Mouse (Mus musculus): ENCODE measurements around the gene Med12l.

Med12l gene

DNA sequence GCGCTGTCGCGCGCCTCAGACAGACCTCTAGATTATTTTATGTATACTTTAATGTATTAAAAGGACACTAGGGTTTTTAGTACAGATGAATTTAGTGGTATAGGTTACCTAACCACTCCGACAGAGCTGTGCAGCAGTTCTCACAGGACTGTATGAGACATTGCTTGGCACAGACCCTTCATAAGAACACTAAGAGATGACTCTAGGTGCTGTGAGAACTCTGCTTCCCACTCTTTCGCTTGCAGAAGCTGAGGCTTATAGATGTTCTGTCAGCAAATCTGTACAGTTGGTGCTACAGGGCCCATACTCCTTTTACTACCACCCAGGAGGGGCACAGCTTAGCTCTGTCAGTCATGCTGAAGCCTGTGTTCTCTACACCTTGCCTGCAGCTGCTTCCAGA is 186.0 kb downstream of the Med12l start:
- no peak for DNase-seq (ENCODE audit: low read depth)

DNA sequence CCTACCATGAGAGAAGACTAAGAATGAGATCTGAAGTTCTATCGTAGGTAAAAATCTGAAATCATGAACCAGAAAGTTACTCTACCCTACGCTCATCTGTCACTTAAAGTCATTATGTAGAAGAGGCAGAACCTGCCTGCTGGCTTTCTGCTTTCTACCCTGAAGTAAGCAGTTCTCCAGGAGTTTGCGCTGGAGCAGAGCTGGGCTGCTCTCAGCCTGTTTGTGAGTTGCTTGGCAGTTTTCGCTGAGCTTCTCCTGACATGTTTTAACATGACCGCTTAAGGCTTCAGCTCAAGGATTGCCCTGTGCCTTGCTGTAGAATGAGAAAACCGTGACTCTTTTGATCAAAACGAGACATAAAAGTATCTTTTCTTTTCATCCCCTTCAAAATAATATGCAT is 188.5 kb downstream of the Med12l start:
- no peak for DNase-seq (ENCODE audit: low read depth)

DNA sequence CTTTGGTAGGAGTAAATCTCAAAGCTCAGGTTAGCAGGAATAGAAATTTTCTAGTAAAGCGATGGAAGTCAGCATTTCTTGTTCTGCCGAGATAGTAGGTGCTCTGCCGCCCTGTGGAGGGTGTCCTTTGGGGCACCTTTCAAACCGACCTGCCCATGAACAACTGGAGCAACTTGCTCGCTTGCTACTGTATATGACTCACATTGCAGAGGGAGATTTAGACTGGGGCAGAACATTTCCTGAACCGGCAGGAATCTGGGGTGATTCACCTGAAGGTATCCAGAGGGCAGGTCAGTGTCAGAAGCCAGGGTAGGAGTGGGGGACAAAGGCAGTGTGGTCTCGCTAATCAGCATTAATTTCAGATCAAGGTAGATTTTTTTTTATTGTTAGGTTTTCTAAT is 189.3 kb downstream of the Med12l start, which contains the start of gene Gpr87:
Gpr87 (minus strand) TSS at position 167 of the 400 bp plus-strand sequence.
- DNase-seq (ENCODE audit: low read depth) = no peak

DNA sequence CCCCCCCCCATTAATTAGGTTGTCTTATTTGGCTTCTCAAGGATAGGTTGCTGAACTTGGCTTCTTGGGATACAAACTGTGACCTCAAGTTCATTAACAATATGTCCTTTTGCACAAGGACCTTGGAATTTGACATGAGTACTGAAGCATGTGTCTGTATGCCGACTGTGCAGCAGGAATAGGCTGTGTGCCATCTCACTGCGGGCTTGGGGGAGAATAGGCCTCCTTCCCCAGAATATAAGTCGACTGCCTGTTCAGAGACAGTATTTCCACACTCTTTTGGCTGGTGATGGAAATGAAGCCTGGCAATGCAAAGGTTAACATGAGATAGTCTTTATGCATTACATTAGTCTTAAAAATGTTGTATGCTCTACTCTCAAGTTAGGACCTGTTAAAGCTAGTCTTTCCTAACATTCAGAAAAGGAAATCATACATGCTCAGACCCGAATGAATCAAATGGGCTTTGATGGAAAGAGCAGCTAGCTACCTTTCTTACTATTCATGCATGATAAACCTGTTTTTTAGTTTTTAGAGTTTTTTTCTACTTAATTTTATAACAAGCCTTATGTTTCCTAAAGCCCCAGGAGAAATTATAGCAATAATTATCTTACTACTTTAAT is 191.8 kb downstream of the Med12l start:
- DNase-seq (ENCODE audit: low read depth) = no peak

DNA sequence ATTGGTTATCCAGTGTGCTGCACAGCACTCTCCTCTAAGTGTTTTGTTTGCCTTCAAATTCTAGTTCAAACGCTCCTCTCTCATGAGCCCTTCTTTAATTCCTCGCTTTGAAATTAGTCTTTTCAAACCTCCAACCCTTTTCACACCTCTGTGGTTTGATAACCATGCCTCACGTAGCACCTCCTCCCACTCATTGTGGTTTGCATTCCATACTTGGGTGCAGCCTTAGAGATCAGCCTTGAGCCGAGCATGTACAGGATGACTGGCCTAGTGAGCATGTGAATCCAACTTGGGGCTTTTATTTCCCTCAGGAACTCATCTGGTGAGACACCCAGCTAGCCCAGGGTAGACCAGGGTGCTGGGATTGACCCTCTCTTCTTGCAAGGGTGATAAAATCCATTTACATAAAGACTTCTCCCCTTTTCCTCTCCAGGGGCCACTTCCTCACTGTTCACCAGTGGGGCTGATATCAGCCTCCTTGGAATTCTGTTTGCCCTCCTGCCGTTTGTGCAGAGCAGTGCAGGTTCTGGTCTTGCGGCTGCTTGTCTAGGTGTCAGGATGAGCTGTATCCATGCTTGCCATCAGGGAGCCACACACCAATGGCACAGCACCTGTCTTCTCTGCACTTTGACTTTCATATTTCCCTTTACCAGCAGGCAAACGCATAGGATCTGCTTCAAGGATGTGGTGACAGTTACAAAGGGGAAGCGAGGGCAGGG is 198.3 kb downstream of the Med12l start:
- peak; percentile 38 for DNase-seq (ENCODE audit: low read depth)

DNA sequence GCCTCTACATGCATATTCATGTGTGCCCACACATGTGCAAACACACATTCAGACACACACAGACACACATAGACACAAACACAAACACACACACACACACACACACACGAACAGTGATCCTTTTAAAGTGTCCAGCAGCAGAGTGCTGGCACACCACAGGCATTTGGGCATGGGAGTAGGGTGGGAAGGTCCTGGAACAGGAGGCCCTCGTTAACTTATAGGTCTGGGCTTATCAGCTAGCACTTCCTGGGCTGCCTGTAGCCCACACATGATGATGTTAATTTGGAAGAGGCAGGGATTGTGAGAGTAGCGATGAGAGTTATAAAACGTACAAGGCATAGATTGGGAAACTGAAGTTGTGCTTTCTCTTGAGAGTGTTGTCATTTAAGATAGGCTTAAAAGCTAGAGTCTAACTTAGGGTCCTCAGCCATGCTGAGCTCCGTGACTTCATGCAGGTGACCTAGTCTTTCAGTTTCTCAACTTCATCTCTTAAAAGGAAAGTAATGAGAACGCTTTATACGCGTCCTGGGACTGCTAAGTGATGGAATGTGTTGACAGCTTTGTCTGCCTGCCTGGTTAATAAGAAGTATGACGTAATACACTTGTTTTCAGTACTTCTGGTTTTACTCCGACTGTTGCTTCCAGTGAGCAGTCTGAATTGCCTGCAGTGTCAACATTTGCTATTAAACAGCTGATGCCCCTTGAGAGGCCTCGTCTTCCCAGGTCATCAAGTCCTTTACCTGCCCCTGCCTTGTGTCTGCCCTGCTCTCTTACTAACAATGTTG is 199.3 kb downstream of the Med12l start:
- DNase-seq (ENCODE audit: low read depth) = peak; percentile 57

DNA sequence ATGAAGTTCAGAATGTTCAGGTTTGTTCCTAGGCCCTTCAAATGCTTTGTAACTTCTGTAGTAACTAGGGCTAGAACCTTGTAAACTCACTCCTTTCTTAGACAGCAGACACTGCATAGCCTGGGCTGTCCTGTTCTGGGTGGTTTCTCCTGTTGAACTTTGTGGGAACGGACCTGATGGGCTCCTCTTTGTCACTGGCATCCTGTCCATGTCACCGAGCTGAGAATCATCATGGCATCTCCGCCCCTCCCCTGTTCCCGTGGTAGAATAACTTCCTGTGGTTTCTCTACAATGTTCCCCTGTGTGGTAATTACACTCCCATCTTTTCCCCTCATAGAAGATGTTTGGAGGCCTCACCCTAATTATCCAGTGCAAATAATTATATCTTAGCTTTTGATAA is 200.3 kb downstream of the Med12l start:
- no peak for DNase-seq (ENCODE audit: low read depth)

DNA sequence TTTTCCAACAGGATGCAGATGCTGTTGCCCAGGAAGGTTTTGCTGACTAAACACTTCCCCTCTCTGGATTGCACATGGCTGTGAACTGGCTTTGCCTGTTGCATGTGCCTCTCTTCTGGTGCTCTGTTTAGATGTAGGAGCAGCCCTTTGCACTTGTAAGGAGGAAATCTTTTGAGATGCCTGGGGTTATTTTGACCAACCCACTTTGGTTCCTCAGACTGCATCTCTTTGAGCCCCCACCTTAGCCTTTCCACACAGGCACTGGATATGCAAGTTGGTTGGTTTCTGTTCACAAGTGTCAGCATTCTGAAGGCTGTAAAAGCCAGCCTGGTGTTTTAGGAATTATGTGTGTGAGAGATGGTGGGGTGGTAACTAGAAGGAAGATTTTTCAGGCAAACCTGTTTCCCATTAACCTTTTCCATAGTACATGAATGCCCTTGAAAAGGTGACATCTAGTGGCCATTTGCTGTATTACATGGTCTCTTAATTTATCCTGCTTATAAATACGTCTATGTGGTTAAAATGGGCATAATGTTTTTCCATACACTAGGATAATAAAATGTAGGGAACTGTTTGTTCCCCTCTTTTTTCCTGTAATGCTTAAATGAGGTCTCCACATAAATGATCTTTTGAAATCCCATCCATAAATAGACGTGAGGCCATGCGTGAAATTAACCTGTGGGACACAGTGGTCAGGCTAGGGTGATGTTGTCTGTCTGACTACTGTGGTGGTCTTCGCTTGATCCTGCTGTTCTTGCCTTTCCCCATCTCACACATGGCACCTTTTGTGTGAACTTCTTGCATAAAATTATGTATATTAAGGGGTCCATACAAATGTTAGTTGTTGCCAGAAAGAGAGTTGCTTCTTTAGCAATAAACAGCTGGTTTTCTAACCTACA is 203.3 kb downstream of the Med12l start:
- peak; percentile 94 for DNase-seq (ENCODE audit: low read depth)

DNA sequence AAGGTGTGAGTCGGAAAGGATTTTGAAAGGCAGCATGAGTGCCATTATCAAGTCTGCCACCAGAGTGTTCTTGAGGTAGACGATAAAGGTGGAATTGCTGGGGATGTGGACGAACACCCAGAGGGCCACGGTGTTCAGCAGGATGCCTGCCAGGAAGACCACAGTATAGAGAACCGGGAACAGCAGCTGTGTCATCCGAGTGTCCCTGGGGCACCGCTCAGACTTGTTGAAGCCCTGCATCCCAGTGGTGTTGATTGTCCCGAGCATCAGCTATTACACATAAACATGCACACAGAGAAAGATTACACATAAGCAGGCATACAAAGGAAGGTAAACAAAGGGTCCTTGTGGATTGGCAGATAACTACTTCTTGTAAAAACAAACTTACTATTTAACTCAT is 204.5 kb downstream of the Med12l start:
- no peak for DNase-seq (ENCODE audit: low read depth)

DNA sequence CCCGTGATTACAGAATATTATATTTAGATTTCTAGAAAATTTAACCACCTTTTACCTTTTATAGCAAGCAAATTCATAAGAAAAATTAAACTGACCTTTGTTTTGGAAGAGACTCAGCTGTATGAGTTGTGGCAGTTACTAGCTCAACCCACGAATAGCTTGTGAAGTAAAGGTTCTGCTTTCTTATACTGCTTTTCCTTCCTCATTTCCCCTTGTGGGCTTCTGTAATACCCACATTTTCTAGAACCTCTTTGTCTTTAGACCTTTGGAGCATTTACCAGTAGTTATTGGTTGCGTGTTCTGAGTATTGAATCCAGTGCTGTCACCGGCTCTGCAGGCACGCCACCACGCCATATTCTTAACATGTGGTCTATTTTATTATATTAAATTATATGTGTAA is 205.1 kb downstream of the Med12l start, which contains the start of gene P2ry13:
P2ry13 (minus strand) TSS at position 156 of the 400 bp plus-strand sequence.
- DNase-seq (ENCODE audit: low read depth) = no peak

DNA sequence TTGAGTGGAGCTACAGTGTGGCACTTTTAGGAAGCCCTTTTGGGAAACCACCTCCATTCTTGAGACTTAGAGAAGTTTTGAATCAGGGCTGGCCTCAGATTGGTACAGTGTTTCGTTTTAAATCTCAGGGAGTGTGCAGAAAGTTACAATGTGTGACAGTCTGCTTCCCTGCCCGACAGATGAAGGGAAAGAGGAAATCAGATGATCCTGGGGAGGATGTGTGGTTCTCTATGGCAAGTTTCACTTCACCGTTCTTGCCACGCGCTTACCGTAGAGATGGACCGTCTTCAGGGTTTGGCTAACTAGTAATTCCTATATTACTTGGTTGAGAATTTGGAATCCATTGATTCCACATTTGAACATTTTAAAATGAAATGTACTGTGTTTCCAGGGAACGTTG is 206.2 kb downstream of the Med12l start:
- DNase-seq (ENCODE audit: low read depth) = no peak

DNA sequence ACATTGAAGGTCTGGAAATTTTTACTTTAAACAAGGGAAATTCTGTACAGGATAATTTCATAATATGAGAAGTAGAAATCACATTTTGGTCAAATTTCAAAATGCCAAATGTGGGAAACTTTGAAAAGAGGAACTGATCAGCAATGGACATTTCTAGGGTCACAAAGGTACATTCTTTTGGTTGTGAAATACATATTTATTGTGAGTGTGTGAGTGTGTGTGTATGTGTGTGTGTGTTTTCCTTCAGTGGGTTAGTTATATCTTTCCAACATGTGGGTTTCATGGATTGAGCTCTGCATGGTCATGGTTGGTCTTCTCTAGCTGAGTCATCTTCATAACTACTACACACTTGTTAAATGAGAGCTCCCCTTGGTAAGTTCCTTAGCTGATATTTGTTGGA is 206.8 kb downstream of the Med12l start:
- DNase-seq (ENCODE audit: low read depth) = no peak

DNA sequence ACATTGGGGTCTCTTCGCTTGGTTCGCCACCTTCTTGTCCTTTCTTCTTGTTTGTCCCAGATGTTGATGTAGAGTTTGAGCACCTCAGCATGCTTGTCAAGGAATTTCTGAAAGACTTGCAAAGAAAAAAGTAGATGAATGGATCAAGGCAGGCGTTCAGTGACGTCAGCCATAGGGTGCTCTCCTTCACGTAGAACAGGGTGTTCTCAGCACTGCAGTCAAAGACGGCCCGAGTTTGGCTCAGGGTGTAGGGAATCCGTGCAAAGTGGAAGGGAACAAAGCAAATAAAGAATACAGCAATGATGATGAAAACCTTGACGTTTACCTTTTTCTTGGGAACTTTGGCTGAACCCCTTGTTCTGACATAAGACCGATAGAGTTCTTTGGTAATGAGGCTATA is 211.6 kb downstream of the Med12l start:
- DNase-seq (ENCODE audit: low read depth) = no peak

DNA sequence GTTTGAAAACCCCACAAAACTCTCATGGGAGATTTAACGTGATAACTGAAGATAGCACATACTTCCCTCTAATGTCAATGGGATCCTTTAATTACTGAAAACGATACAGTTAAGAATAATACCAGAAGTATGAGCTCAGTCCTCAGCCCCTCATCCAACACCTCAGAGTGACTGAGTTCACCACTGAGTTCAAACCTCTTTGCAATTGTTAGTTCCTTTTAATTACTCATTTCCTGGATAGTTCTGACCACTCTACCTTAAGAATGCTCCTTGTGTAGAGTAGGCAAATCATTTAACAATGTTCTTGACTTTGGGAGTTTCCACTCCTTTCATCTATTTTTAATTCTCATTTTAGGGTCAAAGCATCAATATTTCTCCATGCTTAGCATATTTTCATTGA is 213.7 kb downstream of the Med12l start:
- DNase-seq (ENCODE audit: low read depth) = no peak

DNA sequence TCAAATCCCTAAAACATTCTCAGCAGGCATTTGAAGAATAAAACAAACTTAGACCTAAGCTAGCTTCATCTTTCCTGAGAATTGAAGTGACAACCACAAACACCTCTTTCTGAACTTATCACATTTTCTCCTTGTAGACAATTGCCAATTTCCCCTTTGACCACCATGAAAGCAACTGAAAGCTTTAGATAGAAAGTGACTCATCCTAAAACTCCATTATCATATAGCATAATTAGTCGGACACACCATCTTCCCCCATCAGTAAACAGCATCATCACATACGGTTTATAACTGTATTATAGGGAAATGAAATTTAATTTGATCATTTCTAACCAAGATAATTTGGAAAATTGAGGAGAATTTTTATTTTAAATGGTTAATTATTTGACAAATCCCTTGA is 216.7 kb downstream of the Med12l start:
- DNase-seq (ENCODE audit: low read depth) = no peak

DNA sequence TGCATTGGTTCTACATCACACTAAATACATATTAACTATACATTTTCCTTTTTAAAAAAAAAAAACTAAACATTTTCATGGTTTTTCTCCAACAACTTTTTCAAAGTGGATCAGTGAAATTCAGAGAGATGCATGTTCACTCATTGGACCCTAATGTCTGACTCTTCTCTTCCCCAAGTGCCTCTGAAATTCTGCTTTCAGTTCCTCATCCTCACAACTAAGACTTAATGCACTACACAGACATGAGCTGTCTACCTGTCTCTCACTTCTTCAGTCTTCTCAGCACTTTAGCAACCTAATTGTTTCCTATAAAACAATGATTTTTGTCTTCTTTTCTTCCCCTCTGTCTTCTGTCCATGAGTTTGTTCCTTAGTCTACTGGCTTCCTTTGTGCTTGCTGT is 219.8 kb downstream of the Med12l start:
- no peak for DNase-seq (ENCODE audit: low read depth)

DNA sequence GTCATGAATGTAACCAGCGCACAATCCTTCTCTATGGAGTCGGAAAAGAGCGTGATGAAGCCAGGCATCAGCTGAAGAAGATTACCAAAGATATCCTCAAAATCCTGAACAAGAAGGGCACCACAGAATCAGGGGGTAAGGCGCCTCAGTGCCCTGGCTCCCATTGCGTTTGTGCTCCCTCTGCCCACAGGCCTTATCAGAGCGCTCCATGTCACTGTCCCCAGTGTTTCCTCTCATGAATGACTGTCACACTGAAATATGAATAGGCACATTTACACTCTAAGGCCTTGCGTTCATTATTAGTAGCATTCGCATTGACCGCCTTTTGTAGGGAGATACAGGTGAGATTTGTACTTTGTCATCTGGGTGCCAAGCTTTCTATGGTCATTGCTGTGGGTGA is 222.1 kb downstream of the Med12l start:
- DNase-seq (ENCODE audit: low read depth) = no peak

DNA sequence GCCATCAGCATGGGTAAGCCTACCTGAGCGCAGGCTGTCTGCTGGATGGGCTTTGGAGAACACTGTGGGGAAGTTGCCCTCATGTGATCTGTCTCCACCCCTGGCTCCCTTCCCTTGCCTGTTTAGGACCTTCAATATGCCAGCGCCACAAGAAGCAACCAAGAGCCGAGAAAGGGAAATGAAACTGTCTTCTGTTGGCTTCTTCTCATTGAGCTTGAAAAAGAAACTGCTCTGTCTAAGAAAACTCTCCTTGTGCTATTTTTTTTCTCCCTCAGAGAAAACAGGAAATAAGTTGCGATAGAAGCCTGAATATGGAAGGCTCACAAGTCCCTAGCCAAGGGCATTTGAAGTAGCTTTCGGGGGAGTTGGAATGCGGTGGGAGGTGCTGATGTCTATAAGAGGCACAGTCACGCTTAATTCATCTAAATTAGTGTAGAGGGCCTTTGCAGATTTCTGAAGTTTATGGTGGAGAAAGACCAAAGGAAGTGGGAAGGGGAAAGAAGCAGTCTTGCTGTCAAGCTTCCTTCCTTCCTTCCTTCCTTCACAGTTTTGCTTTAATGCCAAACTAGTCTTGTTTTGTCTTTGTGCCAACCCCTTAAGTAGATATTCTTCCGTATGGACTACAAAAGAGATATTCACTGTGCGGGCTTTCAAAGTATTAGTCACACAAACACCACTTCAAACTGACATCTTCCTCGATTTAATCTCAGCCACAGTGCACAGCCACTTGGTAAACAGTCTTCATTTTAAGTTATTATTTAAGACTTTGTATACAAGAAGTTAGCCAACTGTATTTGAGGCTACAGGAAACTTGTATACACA is 223.3 kb downstream of the Med12l start:
- peak; percentile 17 for DNase-seq (ENCODE audit: low read depth)

DNA sequence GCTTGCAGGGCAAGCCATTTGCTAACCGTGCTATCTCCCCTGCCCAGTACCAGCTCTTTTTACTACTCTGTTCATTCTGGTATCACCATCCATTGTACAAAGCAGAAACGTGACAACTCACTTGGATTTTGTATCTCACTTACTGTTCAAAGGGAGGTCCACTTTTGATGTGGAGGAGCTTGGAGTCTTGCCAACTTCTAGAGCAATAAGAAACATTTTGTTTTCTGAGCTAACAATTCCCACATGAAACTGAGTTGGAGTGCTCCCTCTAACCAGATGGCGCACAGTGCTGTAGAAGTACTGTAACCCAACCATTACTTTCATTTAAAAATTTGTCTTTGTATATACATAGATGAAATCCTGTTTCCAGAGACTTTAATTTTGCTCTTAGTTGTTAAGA is 225.3 kb downstream of the Med12l start:
- DNase-seq (ENCODE audit: low read depth) = peak; percentile 36

DNA sequence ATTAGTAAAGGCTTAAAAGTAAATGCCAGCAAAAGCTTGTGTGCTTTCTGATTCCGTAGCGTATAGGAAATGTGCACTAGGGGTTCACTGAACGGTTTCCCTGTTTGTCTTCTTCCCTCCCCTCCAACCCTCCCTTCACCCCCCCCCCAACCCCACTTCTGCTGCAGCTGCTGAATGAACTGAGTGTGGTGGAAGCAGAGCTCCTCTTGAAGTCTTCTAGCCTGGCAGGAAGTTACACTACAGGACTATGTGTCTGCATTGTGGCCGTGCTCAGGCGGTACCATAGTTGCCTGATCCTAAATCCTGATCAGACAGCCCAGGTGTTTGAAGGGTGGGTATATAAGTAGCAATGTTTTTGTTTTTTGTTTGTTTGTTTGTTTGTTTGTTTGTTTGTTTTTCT is 229.3 kb downstream of the Med12l start:
- DNase-seq (ENCODE audit: low read depth) = no peak

DNA sequence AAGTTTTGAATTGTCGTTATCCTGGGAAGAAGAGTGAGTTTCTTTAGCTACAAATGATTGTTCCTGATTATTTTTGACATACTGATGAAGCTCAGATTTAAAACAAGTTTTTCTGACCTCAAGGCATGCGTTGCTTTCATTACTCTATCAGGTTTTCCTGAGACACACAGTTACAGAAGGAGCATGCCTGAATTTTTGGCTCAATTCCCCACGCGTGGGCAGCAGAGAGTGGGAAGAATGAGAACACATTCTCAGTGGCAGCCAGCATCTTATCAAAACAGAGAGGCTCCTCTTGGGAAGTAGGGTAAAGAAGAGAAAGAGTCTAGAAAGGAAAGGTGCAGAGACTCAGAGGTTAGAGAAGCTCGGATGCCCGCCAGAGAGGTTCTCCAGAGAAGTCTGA is 237.8 kb downstream of the Med12l start:
- DNase-seq (ENCODE audit: low read depth) = peak; percentile 52
